Mouse (Mus musculus) olfactory bulb, adult 2 months (tissue): ENCODE data around the gene Flt1. TPM values are rescaled to one million over a fixed set of nuclear protein-coding genes. Genes with fewer than 3 reads are reported as not detected.
"Not testable (repeated sequence)": the region's sequence is repeated elsewhere in the genome, so short reads cannot be mapped to it uniquely, and the experiment has no call there.

Experiments
- H3K27ac ChIP-seq: fragments of 200-500 bp; 2 replicates; pipeline ENCODE4 v1.5.1; 2012; ENCODE audit warnings: low read depth, low read length; ENCODE audit not compliant: insufficient read depth
- H3K4me1 ChIP-seq: fragments of 200-500 bp; 2 replicates; pipeline ENCODE4 v1.6.1; 2012; ENCODE audit warnings: low read length; ENCODE audit not compliant: control insufficient read depth, insufficient read depth
- H3K4me3 ChIP-seq: fragments of 200-500 bp; 2 replicates; pipeline ENCODE4 v1.5.1; 2012; ENCODE audit warnings: mild to moderate bottlenecking, low read depth, low read length, moderate library complexity; ENCODE audit not compliant: insufficient read depth
- CTCF ChIP-seq: fragments of 200-500 bp; IDR thresholded peaks from 2 replicates; pipeline ENCODE4 v1.5.1; 2012; ENCODE audit warnings: low read depth, mild to moderate bottlenecking, low read length, moderate library complexity; ENCODE audit not compliant: insufficient read depth
- POLR2A ChIP-seq: fragments of 200-500 bp; IDR thresholded peaks from 2 replicates; pipeline ENCODE4 v1.6.1; 2012; ENCODE audit warnings: mild to moderate bottlenecking, low read depth, low read length, moderate library complexity; ENCODE audit not compliant: insufficient read depth
- WGBS: fragments of 180-500 bp; shearing (Covaris S2); methylation state at CpG from one replicate; pipeline ENCODE4 v1.1.7; 2018; 5-methylcytosine and 5-hydroxymethylcytosine counted together
- polyA plus RNA-seq: library from polyadenylated mRNA; stranded (reverse); fragments of >200 nt; gene quantifications from 2 replicates; pipeline ENCODE4 v1.2.4, GENCODE M21; 2012; ENCODE audit warnings: low replicate concordance; ENCODE audit not compliant: missing spikeins, insufficient read depth, insufficient read length

The Flt1 gene
- polyA plus RNA-seq, 1 experiment, result not detected

- Histone ChIP-seq H3K4me1 (no peaks in the 10 kb centered on the region), H3K4me3 (no peak overlapping the region), H3K27ac (no peak overlapping the region)
- 27% methylated on average over 11 of the region's 11 CpGs for WGBS
- TF ChIP-seq POLR2A, result no peak
- TF ChIP-seq CTCF, result no peak
Observed at GRCm38 (mm10) chr5:147634016-147634415, 91.8 kb downstream of the Flt1 start.

GRCm38 (mm10) chr5:147632716-147633115, 93.1 kb downstream of the Flt1 start:
- Histone ChIP-seq H3K4me1 (no peaks in the 10 kb centered on the region), H3K4me3 (no peak overlapping the region), H3K27ac (no peak overlapping the region)
- 74% methylated on average over 4 of the region's 4 CpGs for WGBS
- TF ChIP-seq POLR2A (no peak), CTCF (no peak)

- H3K4me1 ChIP-seq, result peaks cover 3% of the 10 kb centered on the region; the same call in 1 of the 2 replicates
- no peak for TF ChIP-seq CTCF
- TF ChIP-seq POLR2A, result no peak
- no peak overlapping the region for H3K4me3 ChIP-seq
- no peak overlapping the region for H3K27ac ChIP-seq
- WGBS, result 86% methylated on average over 17 of the region's 17 CpGs
Observed at GRCm38 (mm10) chr5:147630426-147631290, 95.2 kb downstream of the Flt1 start.

DNA sequence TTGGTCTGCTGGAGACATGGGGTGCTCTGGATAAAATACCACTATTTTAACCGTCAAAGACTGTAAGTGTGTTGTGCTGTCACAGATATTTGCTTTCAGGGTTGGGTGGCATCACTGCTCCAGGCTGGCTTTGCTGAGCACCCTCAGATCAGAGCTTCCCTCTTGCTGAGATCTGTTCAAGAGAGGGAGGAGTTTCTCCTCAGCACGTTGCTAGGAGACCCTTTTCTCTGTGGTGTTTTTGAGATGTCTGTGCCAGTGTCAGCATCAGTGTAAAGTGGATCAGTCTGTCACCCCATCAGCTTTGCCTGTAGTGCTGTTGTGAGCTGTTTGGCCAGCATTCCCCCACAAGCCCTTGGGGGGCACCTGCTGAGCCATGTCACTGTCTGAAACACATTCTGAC, 98.9 kb downstream of the Flt1 start:
- Histone ChIP-seq H3K4me3 (no peak overlapping the region), H3K4me1 (peaks cover 3% of the 10 kb centered on the region; the same call in 1 of the 2 replicates), H3K27ac (no peak overlapping the region)
- TF ChIP-seq CTCF, result no peak
- no peak for TF ChIP-seq POLR2A
- 30% methylated on average over 2 of the region's 2 CpGs for WGBS

GRCm38 (mm10) chr5:147623747-147624146, 102.1 kb downstream of the Flt1 start:
- H3K27ac ChIP-seq, result no peak overlapping the region
- TF ChIP-seq POLR2A (no peak), CTCF (no peak)
- peaks cover 3% of the 10 kb centered on the region; the same call in 1 of the 2 replicates for H3K4me1 ChIP-seq
- H3K4me3 ChIP-seq, result no peak overlapping the region
- WGBS, result 90% methylated on average over 10 of the region's 10 CpGs

DNA sequence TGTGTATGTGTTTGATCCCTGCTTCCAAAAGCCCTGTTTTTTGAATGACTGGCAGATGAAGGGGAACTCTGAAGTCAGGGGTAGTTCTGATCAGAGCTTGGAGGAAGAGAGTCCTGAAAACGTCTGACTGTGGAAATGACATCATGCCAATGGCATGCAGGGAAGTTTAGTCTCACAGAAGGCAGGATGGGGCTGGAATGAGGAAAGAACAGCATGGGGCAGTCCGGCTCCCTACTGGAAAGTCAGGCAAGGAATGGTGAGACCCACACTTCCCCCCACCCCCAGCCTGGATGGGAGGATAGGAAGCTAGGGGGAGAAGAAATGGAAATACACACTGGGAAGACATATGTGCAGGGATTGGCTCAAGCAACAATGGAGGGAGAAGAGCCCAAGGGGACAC, 105.6 kb downstream of the Flt1 start:
- TF ChIP-seq CTCF (no peak), POLR2A (no peak)
- 36% methylated on average over 2 of the region's 2 CpGs for WGBS
- Histone ChIP-seq H3K4me3 (no peak overlapping the region), H3K4me1 (no peaks in the 10 kb centered on the region), H3K27ac (no peak overlapping the region)

DNA sequence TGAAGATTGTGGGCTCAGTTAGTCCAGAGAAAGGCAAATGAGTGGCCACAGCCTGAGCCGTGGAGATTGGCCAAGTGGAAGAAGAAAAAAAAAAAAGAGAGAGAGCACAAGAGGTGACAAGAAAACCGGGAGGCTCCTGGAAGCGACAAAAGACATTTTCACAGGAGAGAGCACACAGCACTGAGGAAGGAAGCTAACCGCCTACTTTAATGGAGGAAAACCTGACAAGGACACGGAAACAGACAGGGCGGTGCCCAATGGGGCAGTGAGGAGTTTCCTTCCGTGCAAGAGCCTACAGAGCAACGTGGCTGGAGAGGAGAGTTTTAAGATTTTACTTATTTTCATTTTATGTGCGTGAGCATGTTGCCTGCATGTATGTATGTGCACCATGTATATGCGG, 107.6 kb downstream of the Flt1 start:
- WGBS, result 84% methylated on average over 10 of the region's 10 CpGs
- Histone ChIP-seq H3K4me1 (no peaks in the 10 kb centered on the region), H3K27ac (no peak overlapping the region), H3K4me3 (no peak overlapping the region)
- TF ChIP-seq POLR2A (no peak), CTCF (no peak)

DNA sequence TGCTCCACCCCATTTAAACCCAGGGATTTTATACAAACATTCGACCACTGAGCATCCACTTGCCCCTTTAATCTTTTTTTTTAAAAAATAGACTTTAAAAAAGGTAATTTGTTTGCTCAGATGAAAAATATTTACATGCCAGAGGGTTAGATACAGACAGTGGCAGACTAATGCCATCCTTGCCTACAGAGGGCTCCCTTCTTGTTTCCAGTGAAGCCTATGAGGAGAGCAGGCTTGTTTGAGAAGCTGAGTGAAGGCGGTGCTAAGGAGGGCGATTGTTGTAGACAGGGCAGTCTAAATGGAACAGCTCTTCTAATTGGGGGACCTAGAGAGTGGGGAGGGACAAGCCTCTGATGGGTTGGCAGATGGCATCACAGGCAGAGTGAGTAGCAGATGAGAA, 109.4 kb downstream of the Flt1 start:
- H3K4me1 ChIP-seq, result no peaks in the 10 kb centered on the region
- no peak overlapping the region for H3K4me3 ChIP-seq
- H3K27ac ChIP-seq, result no peak overlapping the region
- no peak for TF ChIP-seq CTCF
- no peak for TF ChIP-seq POLR2A
- 60% methylated on average over 3 of the region's 3 CpGs for WGBS

DNA sequence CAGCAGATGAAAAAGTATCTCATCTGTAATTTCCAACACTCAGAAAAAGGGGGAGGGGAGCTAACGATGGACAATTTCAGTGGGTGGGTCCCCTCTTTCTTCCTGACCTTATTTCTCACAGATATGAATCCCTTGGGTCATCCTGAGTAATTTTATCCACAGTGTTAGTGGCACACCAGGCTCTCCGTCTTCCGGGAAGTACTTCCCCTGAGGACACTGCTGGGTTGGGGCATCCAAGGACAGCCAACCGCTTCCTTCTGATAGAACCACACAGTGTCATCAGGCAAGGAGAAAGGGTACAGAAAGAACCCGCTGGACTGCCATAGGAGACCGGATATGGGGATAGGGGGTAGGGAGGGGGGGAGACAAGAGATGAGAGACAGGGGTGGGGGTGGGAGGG, 111.2 kb downstream of the Flt1 start:
- H3K27ac ChIP-seq, result no peak overlapping the region
- no peak overlapping the region for H3K4me3 ChIP-seq
- TF ChIP-seq POLR2A (no peak), CTCF (no peak)
- WGBS, result 85% methylated on average over 6 of the region's 6 CpGs
- no peaks in the 10 kb centered on the region for H3K4me1 ChIP-seq

DNA sequence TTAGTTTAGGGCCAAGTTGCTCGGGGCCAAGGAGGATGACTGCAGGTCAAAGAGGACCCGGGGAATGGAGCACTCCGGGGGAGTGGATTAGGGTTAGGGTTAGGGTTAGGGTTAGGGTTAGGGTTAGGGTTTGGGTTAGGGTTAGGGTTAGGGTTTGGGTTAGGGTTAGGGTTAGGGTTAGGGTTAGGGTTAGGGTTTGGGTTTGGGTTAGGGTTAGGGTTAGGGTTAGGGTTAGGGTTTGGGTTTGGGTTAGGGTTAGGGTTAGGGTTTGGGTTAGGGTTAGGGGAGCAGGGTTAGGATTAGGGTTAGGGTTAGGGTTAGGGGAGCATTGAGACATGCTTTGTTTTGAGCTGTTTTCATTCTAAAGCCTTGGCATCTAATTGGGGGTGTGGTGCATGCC, 114.5 kb downstream of the Flt1 start:
- not testable (repeated sequence) for H3K4me3 ChIP-seq, H3K4me1 ChIP-seq, H3K27ac ChIP-seq
- 88% methylated on average over 3 of the region's 3 CpGs for WGBS
